Mouse (Mus musculus): ENCODE data around the gene Camk1d. TPM values are rescaled to one million over a fixed set of nuclear protein-coding genes. Genes with fewer than 3 reads are reported as not detected.

Gene Camk1d
- polyA plus RNA-seq, 1 experiment: 1.0 TPM

GRCm38 (mm10) chr2:5305156-5305555 is 409.2 kb downstream of the Camk1d start:
- no peak for TF ChIP-seq CTCF (conservative IDR thresholded peaks at IDR 0.05; ENCODE audit: insufficient read depth, insufficient read length, low read depth, low read length)
- no peak for TF ChIP-seq POLR2A (IDR thresholded peaks at IDR 0.05; ENCODE audit: low read depth, low read length)
- no peaks in the 10 kb centered on the region for H3K36me3 ChIP-seq (ENCODE audit: control insufficient read depth, insufficient read depth, low read length)
- H3K4me3 ChIP-seq (ENCODE audit: insufficient read depth, low read depth, low read length): no peak overlapping the region
- H3K27ac ChIP-seq (ENCODE audit: insufficient read depth, low read depth, low read length): no peak overlapping the region
- no peaks in the 10 kb centered on the region for H3K27me3 ChIP-seq (replicated peaks; ENCODE audit: control insufficient read depth, insufficient read depth, low read length)
- DNase-seq: no peak
- WGBS: 75% methylated on average over 3 of the region's 3 CpGs
- no peaks in the 10 kb centered on the region for H3K4me1 ChIP-seq (ENCODE audit: control insufficient read depth, insufficient read depth, low read length)

DNA sequence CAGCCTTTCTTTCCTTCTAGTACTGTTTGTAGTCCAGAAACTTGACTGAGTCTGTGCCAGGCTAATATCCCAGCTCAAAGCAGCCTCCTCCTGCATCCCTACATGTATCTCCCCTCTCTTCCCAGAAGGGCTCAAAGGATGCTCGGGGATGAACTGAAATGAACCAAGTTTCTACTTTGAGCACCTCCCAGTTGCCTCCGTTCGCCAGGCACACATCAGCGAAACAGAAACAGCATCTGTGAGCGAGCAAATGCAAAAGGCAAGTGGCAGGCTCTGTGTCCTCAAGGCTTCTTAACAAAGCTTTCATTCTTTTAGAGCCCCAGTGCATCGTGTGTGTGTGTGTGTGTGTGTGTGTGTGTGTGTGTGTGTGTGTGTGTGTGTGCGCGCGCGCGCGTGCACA is 409.9 kb downstream of the Camk1d start:
- no peaks in the 10 kb centered on the region for H3K4me1 ChIP-seq (ENCODE audit: control insufficient read depth, insufficient read depth, low read length)
- H3K27me3 ChIP-seq (replicated peaks; ENCODE audit: control insufficient read depth, insufficient read depth, low read length): no peaks in the 10 kb centered on the region
- H3K4me3 ChIP-seq (ENCODE audit: insufficient read depth, low read depth, low read length): no peak overlapping the region
- no peak for DNase-seq
- no peak overlapping the region for H3K27ac ChIP-seq (ENCODE audit: insufficient read depth, low read depth, low read length)
- TF ChIP-seq POLR2A (IDR thresholded peaks at IDR 0.05; ENCODE audit: low read depth, low read length): no peak
- TF ChIP-seq CTCF (conservative IDR thresholded peaks at IDR 0.05; ENCODE audit: insufficient read depth, insufficient read length, low read depth, low read length): no peak
- H3K36me3 ChIP-seq (ENCODE audit: control insufficient read depth, insufficient read depth, low read length): no peaks in the 10 kb centered on the region
- WGBS: 91% methylated on average over 12 of the region's 12 CpGs

DNA sequence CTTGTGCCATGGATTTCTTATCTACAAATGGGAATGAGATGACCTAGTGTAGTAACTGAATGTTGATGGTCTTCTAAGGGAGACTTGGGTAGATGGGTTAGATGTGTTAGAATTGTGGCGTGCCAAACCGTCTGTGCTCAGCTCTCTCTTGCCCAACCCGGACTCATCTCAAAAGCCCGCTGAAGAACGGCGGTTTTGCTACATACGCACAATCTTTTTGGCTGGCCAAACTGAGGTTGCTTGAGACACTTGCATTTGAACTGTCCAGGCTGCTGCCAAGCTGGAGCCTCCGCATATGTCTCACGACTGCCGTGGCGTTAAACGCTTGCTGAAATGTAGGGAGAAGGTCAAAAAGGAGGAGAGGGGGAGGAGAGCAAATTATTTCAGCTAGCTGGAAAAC is 413.0 kb downstream of the Camk1d start:
- WGBS: 82% methylated on average over 12 of the region's 12 CpGs
- no peak for TF ChIP-seq CTCF (conservative IDR thresholded peaks at IDR 0.05; ENCODE audit: insufficient read depth, insufficient read length, low read depth, low read length)
- TF ChIP-seq POLR2A (IDR thresholded peaks at IDR 0.05; ENCODE audit: low read depth, low read length): no peak

DNA sequence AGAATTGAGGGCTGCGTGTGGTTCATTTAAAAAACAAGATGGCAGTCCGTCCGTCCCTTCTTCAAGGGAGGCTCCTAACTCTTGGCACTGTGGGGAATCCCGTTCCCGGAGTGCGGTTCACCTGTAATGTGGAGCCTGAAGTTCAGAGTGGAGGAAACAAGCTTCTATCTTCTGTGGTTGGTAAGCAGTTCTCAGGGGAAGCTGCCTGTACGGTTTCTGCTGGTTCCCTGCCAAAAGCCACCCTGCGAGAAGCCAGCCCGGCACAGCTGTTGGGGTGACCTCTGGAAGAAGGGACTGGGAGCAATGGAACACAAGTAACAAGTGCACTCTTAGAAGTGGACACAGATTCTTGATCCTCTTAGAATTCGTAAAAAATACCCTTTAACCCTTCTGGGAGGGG is 416.2 kb downstream of the Camk1d start:
- no peaks in the 10 kb centered on the region for H3K27me3 ChIP-seq (replicated peaks; ENCODE audit: control insufficient read depth, insufficient read depth, low read length)
- DNase-seq: peak; percentile 81

More for the DNA sequence above, 413.0 kb downstream of the Camk1d start:
- H3K4me1 ChIP-seq (ENCODE audit: control insufficient read depth, insufficient read depth, low read length): peaks cover 2% of the 10 kb centered on the region; the same call in 1 of the 2 replicates
- H3K27ac ChIP-seq (ENCODE audit: insufficient read depth, low read depth, low read length): no peak overlapping the region
- no peaks in the 10 kb centered on the region for H3K27me3 ChIP-seq (replicated peaks; ENCODE audit: control insufficient read depth, insufficient read depth, low read length)
- H3K4me3 ChIP-seq (ENCODE audit: insufficient read depth, low read depth, low read length): no peak overlapping the region
- no peaks in the 10 kb centered on the region for H3K36me3 ChIP-seq (ENCODE audit: control insufficient read depth, insufficient read depth, low read length)
- DNase-seq: no peak

DNA sequence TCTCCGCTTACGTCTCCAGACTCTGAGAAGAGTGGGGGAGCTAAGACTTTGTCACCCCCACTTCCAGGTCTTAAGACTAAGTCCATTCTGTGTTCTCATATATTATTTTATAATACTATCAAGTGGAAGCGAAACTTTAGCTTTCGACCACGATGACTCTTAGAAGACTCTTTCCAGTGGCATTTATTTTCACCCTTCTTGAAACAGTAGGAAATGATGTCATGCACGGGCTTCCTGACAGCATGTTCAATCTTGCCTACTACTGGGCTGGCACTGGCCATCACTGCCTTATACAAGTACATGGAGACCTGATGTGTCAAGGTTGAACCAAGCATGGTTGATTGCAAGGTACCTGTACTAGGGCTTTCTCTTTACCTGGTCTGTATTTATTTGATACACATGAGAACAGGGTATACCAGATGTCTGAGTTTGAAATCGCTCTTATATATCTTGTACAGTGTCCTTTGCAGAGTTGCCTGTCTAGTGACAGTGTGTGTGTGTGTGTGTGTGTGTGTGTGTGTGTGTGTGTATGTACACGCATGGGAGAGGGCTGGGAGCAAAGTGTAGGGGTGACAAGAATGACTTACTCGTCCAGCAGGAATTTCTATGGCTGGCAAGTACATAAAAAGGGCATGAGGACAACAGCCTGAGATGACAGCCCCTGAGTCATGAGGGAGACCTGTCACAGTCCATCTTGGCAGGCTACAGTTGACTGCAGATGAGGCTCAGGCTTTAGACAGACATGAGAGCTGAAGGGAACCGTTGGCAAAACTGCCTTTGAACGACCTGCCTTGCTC is 417.4 kb downstream of the Camk1d start:
- WGBS: 84% methylated on average over 11 of the region's 11 CpGs
- Histone ChIP-seq H3K27me3 (replicated peaks; ENCODE audit: control insufficient read depth, insufficient read depth, low read length) (no peaks in the 10 kb centered on the region), H3K36me3 (ENCODE audit: control insufficient read depth, insufficient read depth, low read length) (no peaks in the 10 kb centered on the region), H3K27ac (ENCODE audit: insufficient read depth, low read depth, low read length) (no peak overlapping the region), H3K4me3 (ENCODE audit: insufficient read depth, low read depth, low read length) (no peak overlapping the region), H3K4me1 (ENCODE audit: control insufficient read depth, insufficient read depth, low read length) (peaks cover 2% of the 10 kb centered on the region; the same call in 1 of the 2 replicates)
- no peak for TF ChIP-seq CTCF (conservative IDR thresholded peaks at IDR 0.05; ENCODE audit: insufficient read depth, insufficient read length, low read depth, low read length)
- TF ChIP-seq POLR2A (IDR thresholded peaks at IDR 0.05; ENCODE audit: low read depth, low read length): no peak
- DNase-seq: no peak

More for the DNA sequence above, 416.2 kb downstream of the Camk1d start:
- 56% methylated on average over 10 of the region's 10 CpGs for WGBS
- Histone ChIP-seq H3K4me3 (ENCODE audit: insufficient read depth, low read depth, low read length) (no peak overlapping the region), H3K36me3 (ENCODE audit: control insufficient read depth, insufficient read depth, low read length) (no peaks in the 10 kb centered on the region), H3K4me1 (ENCODE audit: control insufficient read depth, insufficient read depth, low read length) (peaks cover 2% of the 10 kb centered on the region; the same call in 1 of the 2 replicates), H3K27ac (ENCODE audit: insufficient read depth, low read depth, low read length) (peak overlapping the region; percentile 4; the same call in 1 of the 2 replicates)
- TF ChIP-seq CTCF (conservative IDR thresholded peaks at IDR 0.05; ENCODE audit: insufficient read depth, insufficient read length, low read depth, low read length) (no peak), POLR2A (IDR thresholded peaks at IDR 0.05; ENCODE audit: low read depth, low read length) (no peak)

- no peak overlapping the region for H3K4me3 ChIP-seq (ENCODE audit: insufficient read depth, low read depth, low read length)
- TF ChIP-seq POLR2A (IDR thresholded peaks at IDR 0.05; ENCODE audit: low read depth, low read length) (no peak), CTCF (conservative IDR thresholded peaks at IDR 0.05; ENCODE audit: insufficient read depth, insufficient read length, low read depth, low read length) (no peak)
- H3K27me3 ChIP-seq (replicated peaks; ENCODE audit: control insufficient read depth, insufficient read depth, low read length): no peaks in the 10 kb centered on the region
- H3K36me3 ChIP-seq (ENCODE audit: control insufficient read depth, insufficient read depth, low read length): no peaks in the 10 kb centered on the region
- H3K4me1 ChIP-seq (ENCODE audit: control insufficient read depth, insufficient read depth, low read length): peaks cover 2% of the 10 kb centered on the region; the same call in 1 of the 2 replicates
- no peak for DNase-seq
- no peak overlapping the region for H3K27ac ChIP-seq (ENCODE audit: insufficient read depth, low read depth, low read length)
These were observed 419.2 kb downstream of the Camk1d start for GRCm38 (mm10) chr2:5295098-5295497.

DNA sequence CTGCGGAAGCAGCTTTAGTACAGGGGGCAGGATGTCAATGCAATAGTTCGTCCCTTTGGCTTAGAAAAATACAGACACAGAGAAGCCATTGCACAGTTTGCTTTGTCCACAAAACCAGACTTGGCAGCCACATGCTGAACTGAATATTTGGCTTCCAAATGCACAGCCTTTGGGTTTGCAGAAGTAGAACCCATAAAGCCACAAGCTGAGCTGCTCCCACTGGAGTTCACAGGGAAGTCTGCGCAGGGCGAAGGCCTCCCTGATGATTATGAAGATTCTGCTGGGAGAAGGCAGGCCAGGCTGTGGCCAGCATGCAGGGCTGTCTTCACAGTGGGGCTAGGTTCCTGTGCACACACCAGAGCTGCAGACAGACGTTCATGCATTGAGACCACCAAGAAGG is 419.9 kb downstream of the Camk1d start:
- 73% methylated on average over 5 of the region's 5 CpGs for WGBS
- TF ChIP-seq CTCF (conservative IDR thresholded peaks at IDR 0.05; ENCODE audit: insufficient read depth, insufficient read length, low read depth, low read length): no peak
- no peak for TF ChIP-seq POLR2A (IDR thresholded peaks at IDR 0.05; ENCODE audit: low read depth, low read length)
- H3K4me1 ChIP-seq (ENCODE audit: control insufficient read depth, insufficient read depth, low read length): peaks cover 2% of the 10 kb centered on the region; the same call in 1 of the 2 replicates
- no peaks in the 10 kb centered on the region for H3K36me3 ChIP-seq (ENCODE audit: control insufficient read depth, insufficient read depth, low read length)
- peak; percentile 36 for DNase-seq
- H3K27ac ChIP-seq (ENCODE audit: insufficient read depth, low read depth, low read length): no peak overlapping the region
- H3K27me3 ChIP-seq (replicated peaks; ENCODE audit: control insufficient read depth, insufficient read depth, low read length): no peaks in the 10 kb centered on the region
- no peak overlapping the region for H3K4me3 ChIP-seq (ENCODE audit: insufficient read depth, low read depth, low read length)

All from kidney, adult 2 months (tissue).